Mouse (Mus musculus) testis, adult 2 months (tissue): ENCODE measurements at regions not wholly inside any gene's neighbourhood (a gene's known extent, or its start where the extent isn't known, plus 50 kb on each side); places are given as distances from the start of the nearest gene placed in this dataset.

Experiments used
- CTCF ChIP-seq: fragments of 200-500 bp; IDR thresholded peaks from 2 replicates; pipeline ENCODE4 v1.5.1; 2012; ENCODE audit warnings: low read depth, mild to moderate bottlenecking, inconsistent platforms, low read length, moderate library complexity; ENCODE audit not compliant: control insufficient read depth, insufficient read depth, insufficient replicate concordance
- POLR2A ChIP-seq: fragments of 200-500 bp; IDR thresholded peaks from 2 replicates; pipeline ENCODE4 v1.6.1; 2012; ENCODE audit warnings: low read depth, mild to moderate bottlenecking, inconsistent platforms, low read length, moderate library complexity; ENCODE audit not compliant: control insufficient read depth

GRCm38 (mm10) chr14:76829161-76829510 lies 207.4 kb upstream of the Ccdc122 start:
- TF ChIP-seq CTCF: no peak
- TF ChIP-seq POLR2A: no peak
